33 mouse cellular contexts compared by ENCODE assay signal in genomic region chr1:63947278-63947677, GRCm38 (mm10).
"Had no signal": no experiment of that assay in that cellular context is flagged by ENCODE, and none has a peak within 500 bp of the region (broad histone marks: within the 10 kb centered on the region; RNA-seq: fewer than 3 reads in every experiment).

No protein-coding gene starts in this region.

- H3K9ac ChIP-seq: heart, embryonic 12.5 days; heart, embryonic 13.5 days; heart, embryonic 15.5 days; hindbrain, embryonic 12.5 days; hindbrain, embryonic 13.5 days; hindbrain, embryonic 14.5 days; hindbrain, embryonic 15.5 days; intestine, embryonic 15.5 days; kidney, embryonic 15.5 days had no signal

- H3K4me3 ChIP-seq: heart, embryonic 12.5 days; heart, embryonic 13.5 days; heart, embryonic 15.5 days; hindbrain, embryonic 10.5 days; hindbrain, embryonic 12.5 days; hindbrain, embryonic 13.5 days; hindbrain, embryonic 15.5 days; intestine, embryonic 15.5 days; kidney, embryonic 15.5 days; layer of hippocampus, adult 2 months; left cerebral cortex, adult 2 months had no signal

- H3K36me3 ChIP-seq: heart, embryonic 12.5 days; heart, embryonic 13.5 days; heart, embryonic 15.5 days; hindbrain, embryonic 10.5 days; hindbrain, embryonic 12.5 days; hindbrain, embryonic 13.5 days; hindbrain, embryonic 15.5 days; intestine, embryonic 15.5 days; kidney, embryonic 15.5 days had no signal

- ATAC-seq: hindbrain, embryonic 16.5 days; hindbrain, postnatal 0 days; intestine, embryonic 15.5 days; intestine, embryonic 16.5 days; intestine, postnatal 0 days had no signal

- DNase-seq: heart, postnatal 10 days; heart, postnatal 14 days; heart, postnatal 36 days; heart, postnatal 4 days; kidney, adult 11 months; kidney, adult 18-20 months; kidney, adult 2 months; kidney, adult 8-10 months; kidney, adult 9 months; kidney, postnatal 10 days; kidney, postnatal 14 days; kidney, postnatal 25 days; kidney, postnatal 36 days; kidney, postnatal 4 days; layer of hippocampus, adult 9-11 months; layer of hippocampus, postnatal 36 days had no signal

- H3K4me1 ChIP-seq: hindbrain, embryonic 12.5 days; hindbrain, embryonic 13.5 days; intestine, embryonic 15.5 days; kidney, embryonic 15.5 days had no signal

- H3K27me3 ChIP-seq: hindbrain, embryonic 12.5 days; hindbrain, embryonic 15.5 days; intestine, embryonic 15.5 days; kidney, embryonic 15.5 days had no signal

- H3K27ac ChIP-seq: heart, embryonic 13.5 days; heart, embryonic 15.5 days; hindbrain, embryonic 10.5 days; hindbrain, embryonic 12.5 days; hindbrain, embryonic 13.5 days; hindbrain, embryonic 14.5 days; hindbrain, embryonic 15.5 days; hindbrain, postnatal 0 days; intestine, embryonic 15.5 days; kidney, embryonic 15.5 days; kidney, postnatal 0 days; layer of hippocampus, adult 2 months; left cerebral cortex, adult 2 months had no signal
